Mouse (Mus musculus) myocyte (in vitro differentiated cells): ENCODE data around the gene Ttc39d.

ENCODE experiments used
- CEBPB ChIP-seq: IDR thresholded peaks from 2 replicates; pipeline ENCODE4 v1.6.1; 2011; ENCODE audit warnings: mild to moderate bottlenecking, moderate library complexity; ENCODE audit not compliant: poor library complexity, insufficient read depth, severe bottlenecking
- E2F4 ChIP-seq: IDR thresholded peaks from one replicate; pipeline ENCODE4 v1.6.1; 2011; ENCODE audit warnings: mild to moderate bottlenecking, control low read depth, moderate library complexity; ENCODE audit not compliant: insufficient read depth
- MAX ChIP-seq: IDR thresholded peaks from one replicate; pipeline ENCODE4 v1.6.1; 2011; ENCODE audit warnings: low read depth, mild to moderate bottlenecking, control low read depth
- MYOD1 ChIP-seq, 3 experiments: IDR thresholded peaks; one replicate each; pipeline ENCODE4 v1.6.1; 2011; ENCODE audit warnings: control low read depth in 2 of 3, low read depth in 2 of 3, mild to moderate bottlenecking in 2 of 3, moderate library complexity in 1 of 3; ENCODE audit not compliant: insufficient read length in 2 of 3, control insufficient read depth in 1 of 3
- POLR2A ChIP-seq: IDR thresholded peaks from one replicate; pipeline ENCODE4 v1.6.1; 2011; ENCODE audit warnings: low read depth, mild to moderate bottlenecking, control low read depth, moderate library complexity; ENCODE audit not compliant: insufficient read length
- TCF12 ChIP-seq: IDR thresholded peaks from one replicate; pipeline ENCODE4 v1.6.1; 2011; ENCODE audit warnings: mild to moderate bottlenecking, control low read depth; ENCODE audit not compliant: poor library complexity, insufficient read depth, severe bottlenecking
- USF1 ChIP-seq: IDR thresholded peaks from one replicate; pipeline ENCODE4 v1.6.1; 2011; ENCODE audit warnings: low read depth, mild to moderate bottlenecking, control low read depth, moderate library complexity

- TF ChIP-seq POLR2A = no peak
- TF ChIP-seq USF1 = no peak
- no peak for TF ChIP-seq MYOD1 (IDR thresholded peaks at IDR 0.05; ENCODE audit: control insufficient read depth in 1 of 3, insufficient read length in 2 of 3, low read depth in 2 of 3)
- TF ChIP-seq MAX = no peak
- no peak for TF ChIP-seq TCF12
- TF ChIP-seq CEBPB = no peak
- TF ChIP-seq E2F4 = no peak
Observed at GRCm38 (mm10) chr17:80236805-80237204, 29.5 kb downstream of the Ttc39d start.
